Mouse (Mus musculus): Measurements from ENCODE around the gene Samd14.
"Not testable (repeated sequence)": the region's sequence is repeated elsewhere in the genome, so short reads cannot be mapped to it uniquely, and the experiment has no call there.

Gene Samd14

DNA sequence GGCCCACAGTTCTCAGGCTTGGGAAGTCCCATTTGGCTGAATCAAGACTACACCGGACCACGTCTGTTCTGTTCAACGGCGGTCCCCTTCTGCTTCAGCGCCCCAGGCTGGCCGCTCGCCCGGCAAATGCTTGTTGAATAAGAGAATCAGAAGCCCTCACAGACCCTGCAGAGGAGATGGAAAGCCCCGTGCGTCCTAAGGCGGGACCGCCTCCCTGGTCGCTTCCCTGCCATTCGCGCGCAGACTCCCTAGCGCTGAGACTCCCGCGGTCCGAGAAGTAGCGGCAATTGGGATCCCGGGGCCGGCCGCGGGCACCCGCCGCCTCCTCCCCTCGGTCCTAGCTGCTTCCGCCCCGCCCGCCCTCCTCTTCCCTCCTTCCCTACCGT, at the start of gene Samd14:
TSS of gene Samd14 (plus strand) at position 251 of the 386 bp plus-strand sequence.
- DNase-seq (ENCODE audit: low spot score in 2 of 2) = peak; percentile 54 to 64

DNA sequence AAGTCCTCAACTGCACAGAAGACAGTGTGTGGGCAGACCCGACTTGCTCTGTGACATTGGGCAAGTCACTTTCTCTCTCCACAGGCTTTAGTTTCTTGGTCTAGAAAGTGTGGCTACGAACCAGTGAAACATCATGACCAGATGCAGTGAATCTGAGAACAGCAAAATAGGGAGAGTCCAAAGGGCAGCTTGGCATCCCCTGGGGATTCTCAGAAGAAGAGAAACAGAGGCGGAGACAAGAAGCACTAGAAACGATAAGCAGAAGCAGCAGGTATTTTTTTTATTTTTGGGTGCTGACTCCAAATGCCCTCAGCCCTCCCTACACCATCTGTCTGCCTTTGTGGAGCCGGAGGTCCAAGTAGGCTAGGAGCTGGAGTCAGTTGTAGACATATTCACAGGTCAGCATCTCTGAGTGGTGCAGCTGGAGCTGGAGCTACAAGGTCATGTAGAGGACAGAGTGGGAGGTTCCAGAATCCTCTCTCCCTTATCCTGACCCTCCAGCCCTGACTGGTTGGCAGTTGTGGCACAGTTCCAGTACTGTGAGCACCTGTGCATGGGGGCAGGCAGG, 47.1 kb upstream of the Samd14 start:
- DNase-seq (ENCODE audit: low spot score in 2 of 2) = no peak

DNA sequence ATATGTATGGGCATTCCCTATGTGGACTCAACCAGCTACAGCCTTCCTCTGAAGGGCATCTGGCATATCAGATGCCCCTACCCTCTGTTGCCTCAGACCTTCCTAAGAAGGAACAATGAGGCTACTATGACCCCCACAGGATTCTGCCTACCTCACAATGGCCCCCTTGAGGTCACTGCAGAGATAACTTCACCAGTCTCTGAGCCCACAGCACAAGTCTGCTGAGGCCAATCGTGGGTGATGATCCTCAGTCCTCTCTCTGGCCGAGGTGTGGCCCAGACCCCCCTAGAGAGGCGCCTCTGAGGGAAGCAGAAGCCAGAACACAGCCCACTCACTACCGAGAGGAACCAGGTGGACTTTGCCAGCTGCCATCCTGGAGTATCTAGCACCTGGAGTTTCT, 42.3 kb upstream of the Samd14 start, which contains the start of gene Hils1:
TSS of gene Hils1 (plus strand) at position 175 of the 400 bp plus-strand sequence.
- no peak for DNase-seq (ENCODE audit: low spot score in 2 of 2)

DNA sequence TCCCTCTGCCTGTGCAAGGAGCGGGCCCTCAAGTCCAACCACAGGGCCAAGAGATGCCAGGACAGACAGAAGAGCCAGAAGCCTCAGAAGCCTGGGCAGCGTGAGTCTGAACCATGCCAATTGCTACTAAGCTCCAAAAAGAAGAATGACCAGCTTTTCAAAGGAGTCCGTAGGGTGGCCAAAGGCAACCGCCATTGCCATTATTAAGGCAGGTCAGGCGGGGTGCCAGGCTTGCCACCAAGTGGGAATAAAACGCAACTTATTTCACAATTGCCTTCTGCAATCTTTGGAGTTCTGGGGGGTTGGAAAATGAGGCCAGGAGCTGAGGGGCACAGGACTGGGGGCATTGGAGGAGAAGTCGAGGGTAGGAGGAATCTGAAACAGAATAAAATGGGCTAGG, 41.5 kb upstream of the Samd14 start:
- peak in 1 of 2 experiments; percentile 14 for DNase-seq (ENCODE audit: low spot score in 2 of 2)

DNA sequence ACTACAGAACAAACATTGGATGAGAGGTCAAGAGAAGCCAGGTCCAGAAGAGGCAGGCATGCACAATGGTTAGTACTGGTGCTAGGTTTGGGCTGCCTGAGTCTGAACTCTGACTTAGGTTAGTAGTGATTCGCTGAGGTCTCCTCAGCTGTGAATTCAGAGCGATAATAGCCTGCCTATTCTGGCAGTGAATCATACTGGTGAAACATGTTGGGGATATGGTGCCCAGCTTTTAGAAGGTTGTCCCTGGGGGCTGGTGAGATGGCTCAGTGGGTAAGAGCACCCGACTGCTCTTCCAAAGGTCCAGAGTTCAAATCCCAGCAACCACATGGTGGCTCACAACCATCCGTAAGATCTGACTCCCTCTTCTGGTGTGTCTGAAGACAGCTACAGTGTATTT, 40.0 kb upstream of the Samd14 start:
- DNase-seq (ENCODE audit: low spot score in 2 of 2) = not testable (repeated sequence)

DNA sequence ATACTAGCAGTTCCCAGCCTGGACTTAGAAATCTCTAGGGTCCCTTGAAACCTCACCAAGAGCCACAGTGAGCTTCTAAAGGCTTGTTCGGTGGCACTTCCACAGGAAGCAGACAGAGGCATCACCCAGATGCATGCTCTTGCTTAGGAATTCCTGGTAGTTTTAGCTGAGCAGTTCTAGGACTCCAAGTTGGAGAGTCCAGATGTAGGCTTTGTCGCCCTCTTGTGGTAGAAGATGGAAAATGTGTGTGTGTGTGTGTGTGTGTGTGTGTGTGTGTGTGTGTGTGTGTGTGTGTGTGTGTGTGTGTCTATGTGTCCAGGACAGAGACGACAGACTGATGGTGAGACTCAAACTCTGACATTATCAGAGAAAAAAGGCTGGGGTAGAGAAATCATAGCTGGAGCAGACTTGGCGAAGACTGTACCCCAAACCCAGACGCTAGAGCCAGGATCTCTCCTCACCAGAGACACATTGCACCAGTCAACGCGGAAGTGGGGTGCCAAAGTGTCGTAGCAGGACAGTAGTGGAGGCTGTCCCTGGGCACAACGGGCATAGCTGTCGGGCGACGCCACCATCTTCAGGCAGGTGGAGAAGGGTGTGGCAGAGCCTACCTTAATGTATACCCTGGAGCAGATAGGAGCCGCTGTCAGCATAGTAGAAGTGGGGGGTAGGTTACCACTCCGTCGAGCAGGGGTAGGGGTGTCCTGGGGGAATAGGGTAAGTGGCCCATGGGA, 39.3 kb upstream of the Samd14 start:
- peak; percentile 65 to 89 for DNase-seq (ENCODE audit: low spot score in 2 of 2)

DNA sequence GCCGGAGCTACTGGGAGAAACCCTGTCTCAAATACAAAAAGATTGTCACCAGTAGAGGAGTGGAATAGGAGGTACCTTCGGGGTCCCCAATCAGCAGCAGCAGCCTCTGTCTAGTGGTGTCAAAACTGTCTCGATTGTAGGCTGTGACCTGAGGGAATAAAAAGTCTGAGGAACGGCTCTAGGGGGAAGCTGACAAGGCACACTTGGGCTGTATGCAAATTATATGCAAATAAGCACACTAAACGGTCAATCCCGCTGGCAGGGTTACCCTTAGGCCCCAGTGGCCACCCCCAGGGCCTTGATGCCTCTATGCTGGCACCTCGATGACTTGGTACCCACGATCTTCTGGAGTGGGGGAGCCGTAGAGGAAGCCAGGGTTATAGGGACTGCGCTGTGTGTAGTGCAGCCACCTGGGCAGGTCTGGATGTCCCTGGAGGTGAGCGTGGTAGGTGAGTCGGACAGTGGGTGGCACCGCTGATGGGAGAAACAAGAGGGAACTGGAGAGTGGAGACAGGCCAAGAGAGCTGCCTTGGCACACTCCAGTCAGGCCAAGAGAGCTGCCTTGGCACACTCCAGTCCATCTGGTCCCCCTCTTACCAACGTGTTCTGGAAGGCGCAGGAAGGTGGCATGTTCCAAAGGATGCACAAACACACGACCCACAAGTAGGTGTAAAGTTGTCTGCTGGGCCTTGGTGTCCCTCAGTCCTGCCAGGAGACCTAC, 37.6 kb upstream of the Samd14 start:
- DNase-seq (ENCODE audit: low spot score in 2 of 2) = no peak

DNA sequence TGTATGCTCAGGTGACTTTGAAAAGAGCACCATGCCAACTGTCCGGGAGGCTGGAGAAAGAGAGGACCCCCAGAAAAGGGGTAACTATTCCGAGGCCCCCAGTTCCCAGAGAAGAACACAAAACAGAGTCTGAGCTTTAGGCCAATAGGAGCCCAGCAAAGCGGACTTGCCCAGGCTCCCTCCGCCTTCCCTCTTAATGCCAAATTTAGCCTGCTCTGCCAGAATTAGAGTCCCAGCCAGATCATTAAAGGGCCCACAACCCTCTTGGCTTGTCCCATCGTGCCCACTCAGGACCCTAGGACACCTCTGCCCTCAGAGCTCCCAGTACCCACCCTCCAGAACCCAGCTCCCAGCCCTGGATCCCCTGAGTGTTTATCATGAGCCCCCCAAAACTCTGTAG, 36.8 kb upstream of the Samd14 start:
- DNase-seq (ENCODE audit: low spot score in 2 of 2) = no peak

DNA sequence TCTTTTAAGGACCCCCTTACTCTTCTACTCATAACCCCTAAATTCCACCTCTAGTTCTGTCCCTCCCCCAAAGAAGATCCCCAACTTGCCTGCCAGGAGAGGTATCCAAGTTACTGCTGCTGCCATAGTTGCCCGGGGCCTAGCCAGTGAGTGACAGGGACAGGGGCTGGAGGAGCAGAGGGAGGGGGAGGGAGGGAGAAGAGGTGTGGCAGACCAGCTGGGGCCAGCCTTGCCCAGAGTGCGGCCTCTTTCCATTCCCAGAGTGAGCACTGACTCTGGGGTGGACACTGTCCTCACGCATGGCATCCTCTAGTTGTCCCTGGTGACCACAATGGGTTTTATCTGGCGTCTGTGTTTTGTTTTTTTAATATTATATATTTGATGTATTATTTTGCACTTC, 36.4 kb upstream of the Samd14 start:
- DNase-seq (ENCODE audit: low spot score in 2 of 2) = no peak

DNA sequence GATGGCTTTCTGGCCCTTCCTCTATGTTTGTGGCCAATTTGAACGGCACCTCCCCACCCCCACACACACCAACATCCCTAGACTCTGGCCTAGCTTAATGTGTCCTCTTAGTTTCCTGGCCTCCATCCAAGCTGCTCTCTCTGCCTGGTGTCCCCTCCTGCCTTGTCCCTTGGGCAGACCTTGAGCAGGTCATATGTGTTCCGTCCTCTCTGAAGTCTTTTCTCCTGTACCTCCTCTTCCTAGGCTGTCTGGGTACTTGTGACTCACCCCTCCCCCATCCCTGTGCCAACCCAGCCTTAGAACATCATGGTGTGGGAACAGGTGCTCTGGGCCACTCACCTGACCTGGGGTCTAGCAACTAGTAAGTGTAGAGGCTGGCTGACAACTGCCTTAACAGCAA, 34.7 kb upstream of the Samd14 start:
- DNase-seq (ENCODE audit: low spot score in 2 of 2) = no peak

DNA sequence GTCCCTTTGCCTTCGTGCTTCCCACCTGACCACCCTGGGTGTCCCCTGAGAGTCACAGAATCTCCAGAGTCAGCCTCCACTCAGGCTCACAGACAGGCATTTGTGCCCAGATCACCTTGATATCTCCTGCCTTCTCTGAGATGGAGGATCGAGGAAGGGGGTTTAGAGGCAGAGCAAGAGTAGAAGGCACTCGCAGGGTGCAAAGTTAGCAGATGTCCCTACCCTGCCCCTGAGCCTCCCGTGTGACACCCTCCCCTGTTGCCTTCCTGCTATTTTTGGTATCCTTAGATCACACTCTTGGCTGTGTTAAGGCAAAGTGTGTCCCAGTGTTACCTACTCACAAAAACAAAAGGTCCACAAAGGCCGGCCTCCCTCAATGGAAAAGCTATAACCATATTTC, 33.5 kb upstream of the Samd14 start, which contains the start of gene Sgca:
TSS of gene Sgca (minus strand) at position 129 of the 400 bp plus-strand sequence.
- DNase-seq (ENCODE audit: low spot score in 2 of 2) = no peak

DNA sequence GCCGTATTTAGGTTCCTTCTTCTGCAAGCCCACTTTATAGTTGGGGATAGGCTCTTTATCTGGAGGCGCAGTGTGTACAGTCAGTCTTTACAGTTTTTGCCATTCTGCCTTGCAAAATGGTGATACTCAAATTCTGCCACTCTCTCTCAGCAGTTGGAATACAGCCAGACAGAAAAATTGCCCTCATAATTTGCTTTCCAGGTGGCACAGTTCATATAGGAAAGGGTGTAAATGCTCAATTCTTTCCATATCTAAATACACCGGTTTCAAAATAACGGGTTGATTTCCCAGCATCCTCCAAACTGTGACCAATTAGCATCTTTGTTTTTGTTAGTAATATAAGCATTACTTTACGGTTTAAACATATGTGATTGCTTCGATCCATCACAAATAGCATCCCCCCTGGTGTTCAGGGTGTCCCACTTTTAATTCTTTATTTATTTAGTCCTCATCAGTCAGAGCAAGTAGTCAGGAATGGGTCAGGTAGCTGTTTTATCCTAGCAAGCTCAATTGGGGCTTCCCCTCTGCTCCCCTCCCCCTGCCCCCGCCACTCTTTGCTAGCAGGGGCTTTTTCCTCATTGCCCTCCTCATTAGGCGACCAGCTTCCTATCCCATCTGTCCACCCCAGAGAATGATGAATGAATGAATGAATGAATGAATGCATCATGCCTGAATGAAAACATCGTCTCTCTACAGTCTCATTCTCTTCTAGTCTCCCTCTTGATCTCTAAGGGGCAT, 31.3 kb upstream of the Samd14 start:
- no peak for DNase-seq (ENCODE audit: low spot score in 2 of 2)

DNA sequence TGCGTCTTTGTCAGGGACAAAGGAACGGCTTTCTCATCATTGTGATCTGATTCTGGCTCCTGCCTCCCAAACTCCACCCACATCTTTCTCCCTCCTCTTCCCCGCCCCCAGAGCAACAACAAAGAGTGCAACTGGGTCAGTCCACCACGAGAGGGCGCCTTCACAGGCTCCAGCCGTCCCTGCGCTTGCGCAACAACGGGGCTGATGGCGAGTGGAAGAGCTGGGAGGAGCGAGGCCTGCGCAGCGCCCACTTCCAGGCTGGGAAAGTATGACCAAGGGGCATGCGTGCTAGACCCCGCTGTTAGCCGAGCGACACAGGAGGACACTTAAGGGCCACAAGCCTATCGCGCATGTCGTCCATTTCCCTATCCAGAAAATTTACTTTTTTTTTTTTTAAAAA, 30.7 kb upstream of the Samd14 start:
- peak; percentile 97 to 99 for DNase-seq (ENCODE audit: low spot score in 2 of 2)

DNA sequence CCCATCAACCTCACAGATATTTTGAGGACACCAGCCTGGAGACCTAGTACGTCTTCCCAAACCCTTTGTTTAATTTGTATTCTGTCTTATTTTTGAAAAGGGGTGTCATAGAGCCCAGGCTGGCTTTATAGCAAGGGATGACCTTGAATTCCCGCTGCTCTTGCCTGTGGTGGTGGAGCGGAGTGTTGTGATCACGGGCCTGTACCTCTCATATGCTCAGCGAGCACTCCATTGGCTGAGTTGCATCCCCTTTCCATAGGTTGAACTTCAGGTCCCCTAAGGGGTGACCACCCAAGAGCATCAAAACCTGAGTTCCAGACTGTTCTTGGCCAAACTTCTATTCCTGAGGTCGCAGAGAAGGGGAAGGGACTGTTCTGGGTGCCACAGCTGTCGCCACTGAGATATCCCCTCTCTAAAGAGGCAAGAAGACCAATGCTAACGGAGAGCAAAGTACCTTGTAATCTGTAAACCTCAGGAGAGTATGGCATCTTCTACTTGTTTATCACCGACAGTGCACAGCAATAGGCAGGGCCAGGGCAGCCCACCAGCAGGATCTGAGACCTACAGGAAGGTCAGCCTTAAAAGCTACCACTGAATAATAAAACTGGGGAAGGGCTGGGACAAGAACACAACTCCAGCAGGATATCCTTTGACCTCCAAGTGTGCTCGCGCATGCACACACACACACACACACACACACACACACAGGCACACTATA, 30.1 kb upstream of the Samd14 start:
- DNase-seq (ENCODE audit: low spot score in 2 of 2) = no peak

DNA sequence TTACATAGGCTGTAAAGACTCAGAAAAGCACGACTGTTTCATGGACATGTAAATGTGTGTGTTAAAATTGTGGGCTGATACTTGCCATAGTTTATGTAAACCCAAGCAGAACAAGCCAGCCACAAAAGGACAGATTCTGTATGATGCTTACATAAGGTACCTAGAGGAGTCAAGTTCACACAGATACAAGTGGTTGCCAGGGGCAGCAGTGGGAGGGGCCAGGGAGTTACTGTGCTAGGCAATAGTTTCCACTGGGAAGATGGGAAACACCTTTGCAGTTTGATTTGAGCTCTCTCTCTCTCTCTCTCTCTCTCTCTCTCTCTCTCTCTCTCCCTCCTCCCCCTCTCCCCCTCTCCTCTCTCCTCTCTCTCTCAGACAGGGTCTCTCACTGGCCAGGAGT, 24.5 kb upstream of the Samd14 start:
- no peak for DNase-seq (ENCODE audit: low spot score in 2 of 2)

DNA sequence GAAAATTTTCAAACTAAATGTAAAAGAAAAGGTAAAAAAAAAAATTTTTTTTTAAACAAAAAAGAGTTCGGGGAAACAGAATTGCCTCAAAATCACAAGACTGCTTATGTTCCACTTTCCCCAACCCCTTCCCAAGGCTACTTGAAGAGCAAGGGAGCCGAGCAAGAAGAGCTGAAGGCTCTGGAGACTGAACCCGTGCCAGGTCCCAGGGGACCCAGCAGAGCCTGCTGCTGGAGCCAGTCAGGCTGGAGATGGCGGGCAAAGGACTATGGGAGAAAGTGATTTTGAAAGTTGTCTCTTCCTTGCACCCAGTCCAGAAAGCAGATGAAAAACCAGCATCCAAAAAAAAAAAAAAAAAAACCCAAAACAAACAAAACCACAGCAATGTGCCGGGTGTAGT, 23.9 kb upstream of the Samd14 start:
- DNase-seq (ENCODE audit: low spot score in 2 of 2) = no peak

DNA sequence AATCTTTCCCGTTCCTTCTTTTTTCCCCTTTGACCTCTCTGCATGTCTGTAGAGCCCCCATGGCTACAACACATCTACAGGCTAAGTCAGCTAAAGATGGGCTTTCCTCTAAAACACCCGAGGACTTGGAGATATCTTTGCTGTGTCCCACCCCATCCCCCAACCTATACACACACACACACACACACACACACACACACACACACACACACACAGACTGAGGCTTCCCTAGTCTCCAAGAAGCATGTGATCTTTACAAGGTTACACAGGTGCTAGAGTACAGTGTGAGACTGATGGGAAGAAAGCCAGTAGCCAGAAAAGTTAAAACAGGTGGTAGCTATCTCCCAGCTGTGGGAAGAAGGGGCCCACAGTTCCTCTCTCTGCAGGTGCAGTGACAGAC, 23.2 kb upstream of the Samd14 start:
- no peak for DNase-seq (ENCODE audit: low spot score in 2 of 2)

DNA sequence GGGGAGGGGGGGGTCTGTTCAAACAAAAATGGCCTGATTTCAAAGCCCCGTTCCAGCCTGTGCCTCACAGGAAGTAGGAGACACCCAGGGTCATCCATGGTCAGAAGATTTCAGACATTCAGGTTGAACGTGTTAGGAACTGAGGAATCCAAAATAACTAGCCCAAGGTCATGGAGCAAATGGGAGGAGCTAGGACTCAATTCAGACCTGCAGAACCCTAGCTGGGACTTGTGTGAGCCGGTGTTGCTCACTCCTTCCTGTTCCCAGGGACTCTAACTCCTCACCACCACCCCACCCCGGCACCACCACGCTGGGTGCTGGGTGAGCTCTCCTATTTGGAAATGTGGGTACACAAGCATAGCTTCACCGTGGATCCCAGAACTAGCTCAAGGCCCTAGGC, 22.3 kb upstream of the Samd14 start:
- no peak for DNase-seq (ENCODE audit: low spot score in 2 of 2)

DNA sequence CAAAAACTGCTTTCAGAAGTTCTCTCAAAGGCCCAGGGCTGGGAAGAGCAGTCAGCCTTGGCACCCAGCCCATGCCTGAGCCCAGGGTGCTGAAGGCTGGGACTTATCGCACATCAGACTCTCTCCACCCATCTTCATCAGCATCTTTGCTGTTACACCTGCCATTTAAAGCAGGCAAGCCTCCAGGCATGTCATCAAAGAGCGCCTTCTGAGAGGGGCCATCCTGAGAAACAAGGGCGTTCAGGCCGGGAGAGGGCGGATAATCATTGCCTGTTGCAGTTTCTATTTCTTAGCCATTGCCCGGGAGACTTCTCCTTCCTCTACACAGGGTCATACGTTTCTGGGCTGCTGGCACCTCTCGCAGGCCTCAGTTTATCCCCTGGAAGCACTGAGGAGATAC, 21.8 kb upstream of the Samd14 start:
- DNase-seq (ENCODE audit: low spot score in 2 of 2) = no peak

DNA sequence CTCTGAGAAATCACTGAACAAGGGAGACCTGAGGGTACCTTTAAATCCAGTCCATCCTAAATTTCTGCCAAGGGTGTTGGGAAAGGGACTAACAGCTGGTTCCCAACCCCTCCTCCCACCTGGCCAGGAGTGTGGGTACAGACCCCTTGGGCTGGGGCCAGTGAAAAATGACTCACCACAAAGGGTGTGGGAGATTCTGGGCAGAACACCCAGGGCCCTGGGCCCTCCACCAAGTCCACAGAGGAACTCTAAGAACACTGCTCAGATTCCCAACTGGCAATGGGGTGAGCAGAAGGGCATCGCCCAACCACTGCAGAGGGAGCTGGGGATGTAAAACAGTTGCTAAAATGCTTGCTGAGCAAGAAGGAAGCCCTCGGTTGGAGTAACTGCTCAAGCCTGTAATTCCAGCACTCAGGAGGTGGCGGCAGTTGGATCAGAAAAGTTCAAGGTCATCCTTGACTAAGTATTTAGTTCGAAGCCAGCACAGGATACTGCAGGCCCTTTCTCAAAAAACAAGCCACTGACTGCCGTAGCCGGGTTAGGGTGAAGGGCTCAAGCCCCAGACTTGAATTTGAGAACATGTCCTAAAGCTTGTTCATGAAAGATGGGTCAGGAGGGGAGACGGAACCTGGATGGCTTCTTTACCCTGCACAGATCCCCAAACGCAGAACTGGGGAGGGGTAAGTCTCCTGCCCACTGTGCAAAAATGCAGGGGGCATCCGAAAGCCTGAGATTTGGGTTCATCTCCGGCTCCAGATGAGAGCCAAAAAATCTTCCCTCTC, 20.7 kb upstream of the Samd14 start:
- DNase-seq (ENCODE audit: low spot score in 2 of 2) = no peak

DNA sequence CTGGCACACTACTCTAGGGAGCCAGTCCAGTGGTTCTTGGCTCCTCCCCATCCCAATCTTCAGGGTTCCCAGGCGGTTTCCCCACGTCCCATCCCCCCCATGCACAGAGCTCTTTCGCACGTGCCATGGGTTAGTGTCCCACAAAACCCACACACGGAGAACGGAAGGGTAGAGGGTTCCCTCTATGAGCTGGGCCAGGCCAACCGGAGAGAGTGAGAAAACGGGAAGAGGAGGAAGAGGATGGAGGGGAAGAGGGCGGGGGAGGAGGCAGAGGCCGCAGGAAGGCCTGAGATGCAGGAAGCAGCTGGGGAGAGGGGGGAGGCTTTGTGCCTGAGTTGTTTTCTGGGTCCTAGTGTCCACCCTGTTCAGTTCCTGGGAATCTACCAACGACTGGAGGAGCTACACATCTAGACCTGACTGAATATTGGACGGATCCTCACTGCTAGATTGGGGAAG, 20.1 kb upstream of the Samd14 start:
- DNase-seq (ENCODE audit: low spot score in 2 of 2) = peak; percentile 80 to 90
